Mouse (Mus musculus) monocyte, adult 2 months (primary cell): ENCODE data around the gene Mest.
A peak's percentile ranks its signal among the peaks of the same experiment; 100 is the strongest.

Experiments used
- DNase-seq, 2 experiments: peaks; one replicate each; pipeline ENCODE4 v3.0.0; 2022; ENCODE audit warnings: low spot score in 2 of 2, low read depth in 1 of 2

Gene Mest

DNA sequence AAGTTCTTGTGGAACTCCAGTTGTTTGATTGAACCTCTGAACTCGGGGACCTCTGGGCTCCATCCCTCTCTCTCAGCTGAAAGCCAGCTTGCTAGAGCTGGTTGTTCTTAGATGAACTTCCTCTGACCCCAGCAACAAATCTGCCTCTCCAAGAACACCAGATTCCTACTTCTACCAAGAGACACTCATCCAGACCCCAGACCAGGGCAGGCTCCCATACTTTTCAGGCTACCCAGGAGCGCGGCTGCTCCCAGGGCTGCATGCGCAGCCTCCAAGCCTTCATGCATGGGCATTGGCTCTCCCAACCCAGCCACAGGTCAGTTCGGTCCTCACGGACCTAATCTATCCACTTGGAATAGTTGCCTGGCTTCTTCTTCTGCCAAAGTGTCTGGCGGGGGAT lies at the start of gene Mest:
Gene Mest, plus strand, starts transcription at position 217 of the 400 bp plus-strand sequence.
- no peak for DNase-seq

- DNase-seq = no peak
These were observed 49.4 kb upstream of the Mest start for GRCm38 (mm10) chr6:30673764-30674561.

DNA sequence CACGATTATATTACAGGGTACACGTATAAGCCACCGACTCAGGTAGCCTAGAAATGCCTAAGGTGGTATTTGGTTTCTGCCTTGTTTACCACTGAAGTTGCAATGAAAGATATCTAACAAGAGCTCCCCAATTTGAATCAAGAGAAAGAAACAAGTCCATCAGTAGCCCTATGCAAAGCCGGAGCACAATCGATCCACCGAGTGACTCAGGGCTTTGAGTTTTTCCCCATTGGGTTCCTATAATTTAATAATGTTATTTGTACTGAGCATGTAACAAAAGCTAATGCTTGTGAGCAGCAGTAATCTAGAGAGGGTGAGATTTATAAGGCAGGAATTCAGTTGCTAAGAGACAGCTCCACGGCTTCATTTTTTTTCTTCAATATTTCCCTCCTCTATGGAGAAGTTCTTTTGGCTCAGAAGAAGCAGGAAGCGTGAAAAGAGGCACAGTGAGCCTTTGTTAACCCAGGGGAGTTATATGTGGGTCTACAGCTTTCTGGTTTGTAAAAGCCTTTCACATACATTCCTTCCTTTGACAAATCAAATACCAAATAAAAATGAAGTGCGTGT lies 48.5 kb upstream of the Mest start:
- DNase-seq = no peak

DNA sequence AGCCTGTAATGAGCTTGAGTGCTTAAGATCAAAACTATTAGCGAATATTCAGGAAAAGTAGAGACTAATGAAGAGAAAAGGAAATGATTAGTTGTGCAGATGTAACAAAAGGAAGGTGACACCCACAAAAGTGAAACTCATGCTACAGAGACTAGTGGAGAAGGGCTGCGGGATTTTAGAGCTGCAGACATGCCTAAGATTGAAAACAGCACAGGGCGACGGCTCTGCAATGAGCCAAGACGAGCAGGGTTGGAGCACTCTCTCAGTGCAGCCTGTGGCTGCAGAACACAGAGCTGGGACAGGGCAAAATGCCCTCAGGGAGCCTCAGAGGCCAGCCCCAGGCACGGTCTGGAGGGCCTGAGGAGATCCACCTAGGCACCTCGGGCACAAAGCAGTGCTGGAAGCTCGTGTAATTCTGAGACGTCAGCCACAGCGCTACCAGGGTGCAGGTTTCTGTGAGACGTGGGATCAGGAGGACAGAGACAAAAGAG lies 48.0 kb upstream of the Mest start:
- no peak for DNase-seq

DNA sequence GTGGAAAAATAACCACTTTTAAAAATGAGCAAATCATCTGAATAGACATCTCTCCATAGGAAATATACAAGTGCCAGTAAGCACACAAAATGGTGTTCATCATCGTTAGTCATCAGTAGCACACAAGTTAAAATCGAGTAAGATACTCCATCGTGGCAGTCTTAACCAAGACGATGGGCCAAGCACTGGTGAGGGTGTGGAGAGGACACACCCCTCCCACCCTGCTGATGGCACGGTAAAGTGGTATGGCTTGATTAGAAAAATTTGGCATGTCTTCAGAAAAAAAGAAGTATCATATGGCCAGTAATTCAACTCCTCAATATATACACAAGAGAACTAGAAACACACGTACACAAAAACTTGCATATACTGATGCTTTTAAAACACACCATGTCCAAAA lies 46.8 kb upstream of the Mest start:
- DNase-seq = no peak

GRCm38 (mm10) chr6:30677591-30677990 lies 45.8 kb upstream of the Mest start:
- no peak for DNase-seq

GRCm38 (mm10) chr6:30678482-30678881 lies 44.9 kb upstream of the Mest start:
- no peak for DNase-seq

GRCm38 (mm10) chr6:30679567-30679966 lies 43.8 kb upstream of the Mest start:
- no peak for DNase-seq

- no peak for DNase-seq
These were observed 42.9 kb upstream of the Mest start for GRCm38 (mm10) chr6:30680442-30680841.

- no peak for DNase-seq
These were observed 41.1 kb upstream of the Mest start for GRCm38 (mm10) chr6:30681935-30682900.

DNA sequence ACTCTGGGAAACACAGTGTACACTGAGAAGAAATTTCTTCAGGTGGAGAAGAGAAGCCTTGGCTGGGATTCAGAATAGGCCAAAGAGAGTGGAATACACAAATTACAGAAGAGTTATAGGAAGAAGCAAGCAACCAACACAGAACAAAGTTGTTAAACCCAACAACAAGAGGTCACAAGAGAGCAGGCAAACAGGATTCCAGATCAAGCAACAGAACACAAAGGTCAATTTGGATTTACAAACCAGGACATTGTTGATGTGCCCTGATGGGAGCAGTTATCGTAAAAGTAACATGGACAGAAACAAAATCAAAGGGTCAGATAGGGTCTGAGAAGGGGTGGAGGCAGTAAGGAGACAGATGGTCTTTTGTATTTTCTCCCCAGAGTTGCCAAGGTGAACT lies 38.8 kb upstream of the Mest start:
- DNase-seq = no peak

DNA sequence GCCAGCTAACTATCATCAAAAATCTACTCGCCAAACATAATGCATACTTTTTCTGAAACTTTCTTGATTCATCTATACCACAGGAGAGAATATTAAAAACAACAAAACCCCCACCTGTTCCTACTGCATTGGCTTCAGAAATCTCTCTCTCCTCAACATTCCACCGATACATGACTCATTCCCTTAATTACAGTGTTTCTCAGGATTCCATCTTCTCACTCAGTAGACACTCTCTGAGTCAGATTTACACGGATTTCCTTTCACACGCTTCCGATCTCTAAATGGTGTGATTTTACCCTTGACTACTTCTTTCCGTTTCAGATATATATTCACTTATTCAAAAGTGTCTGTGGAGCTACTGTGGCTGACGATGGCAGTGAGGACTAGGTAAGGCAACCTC lies 36.1 kb upstream of the Mest start:
- no peak for DNase-seq

DNA sequence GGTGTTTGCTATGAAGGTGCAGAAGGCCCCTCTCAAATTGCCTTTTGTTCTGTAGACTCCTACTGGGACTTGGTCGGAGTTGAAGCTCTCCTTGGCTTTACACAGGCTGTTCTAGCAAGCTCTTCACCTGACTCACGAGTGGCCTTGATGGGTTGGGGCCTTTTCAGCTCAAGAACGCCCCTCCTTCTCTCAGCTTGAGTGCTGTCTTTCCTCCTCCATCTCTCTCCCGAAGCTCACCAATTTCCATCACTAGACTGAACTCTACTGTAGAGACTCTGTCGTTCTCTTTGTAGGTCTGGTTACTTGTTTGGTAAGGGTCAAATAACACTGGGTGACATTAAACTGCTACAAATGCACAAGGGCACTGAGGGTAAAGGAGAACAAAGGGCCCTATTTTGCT lies 30.5 kb upstream of the Mest start:
- DNase-seq = no peak

DNA sequence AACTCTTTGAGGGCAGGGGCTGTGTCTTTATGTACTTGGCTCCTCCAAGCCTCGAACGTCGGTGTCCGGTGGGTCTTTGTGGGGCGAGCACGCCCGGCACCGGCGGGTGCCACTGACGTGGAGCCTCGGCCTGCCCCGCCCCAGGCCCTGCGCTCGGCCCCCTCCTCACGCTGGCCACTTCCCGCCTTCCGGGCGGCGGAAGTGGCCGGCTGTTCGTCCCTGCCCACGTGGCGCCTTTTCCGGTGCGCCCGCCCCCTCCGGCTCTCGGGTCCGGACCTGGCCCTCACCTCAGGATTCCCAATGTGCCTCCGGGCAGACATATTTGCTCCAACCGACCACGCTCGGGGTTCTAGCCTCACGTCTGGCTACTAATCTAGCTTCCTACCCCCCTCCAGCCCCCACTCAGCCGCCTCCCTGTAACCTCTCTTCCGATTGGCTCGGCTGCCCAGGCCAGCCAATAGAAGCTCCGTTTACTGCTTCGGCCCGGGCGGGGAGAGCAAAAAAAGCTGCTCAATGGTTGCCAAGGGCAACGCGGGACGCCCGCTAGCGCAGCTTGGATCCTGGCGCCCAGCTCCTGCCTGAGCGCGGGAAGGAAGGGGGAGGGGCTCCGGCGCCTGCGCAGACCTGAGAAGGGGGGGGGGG lies 29.9 kb upstream of the Mest start, which contains the start of gene Cep41:
Gene Cep41, minus strand, starts transcription at position 400 of the 642 bp plus-strand sequence.
- peak; percentile 78 to 89 for DNase-seq

DNA sequence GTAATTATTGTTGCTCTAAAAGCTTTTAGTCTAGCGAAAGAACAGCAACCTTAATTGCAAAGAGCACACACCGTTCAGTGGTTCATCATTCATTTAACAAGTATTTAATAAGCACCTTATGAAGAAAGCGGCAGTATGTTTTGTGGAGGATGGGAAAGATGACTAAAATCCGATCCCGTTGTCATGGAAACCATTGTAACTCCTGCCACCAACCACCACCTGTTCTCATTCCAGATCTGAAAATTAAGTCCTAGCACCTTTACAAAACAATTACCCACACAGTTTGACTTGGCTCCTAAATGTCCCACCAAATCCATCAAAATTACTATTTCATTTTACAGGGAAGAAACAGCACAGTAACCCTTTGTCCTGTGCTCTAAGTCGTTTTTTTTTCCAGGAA lies 29.1 kb upstream of the Mest start:
- DNase-seq = no peak

DNA sequence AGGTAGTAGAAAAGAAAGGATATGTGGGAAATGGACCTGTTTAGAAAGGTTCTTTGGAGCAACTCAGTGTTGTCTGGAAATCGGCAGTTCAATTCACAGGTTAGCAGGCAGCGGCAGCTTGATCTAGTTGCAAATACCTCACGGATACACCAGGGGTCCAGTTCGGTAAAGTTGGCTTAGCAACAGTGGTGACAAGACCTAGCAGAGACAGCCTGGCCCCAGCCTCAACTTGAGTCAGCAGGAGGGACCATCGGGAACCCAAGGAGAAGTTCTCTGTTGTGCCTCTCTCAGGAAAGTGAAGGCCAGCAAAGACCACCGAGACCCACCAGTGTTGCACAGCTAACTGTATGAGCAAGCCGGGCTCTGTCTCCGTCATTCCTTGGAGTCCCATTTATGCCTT lies 28.2 kb upstream of the Mest start:
- no peak for DNase-seq

DNA sequence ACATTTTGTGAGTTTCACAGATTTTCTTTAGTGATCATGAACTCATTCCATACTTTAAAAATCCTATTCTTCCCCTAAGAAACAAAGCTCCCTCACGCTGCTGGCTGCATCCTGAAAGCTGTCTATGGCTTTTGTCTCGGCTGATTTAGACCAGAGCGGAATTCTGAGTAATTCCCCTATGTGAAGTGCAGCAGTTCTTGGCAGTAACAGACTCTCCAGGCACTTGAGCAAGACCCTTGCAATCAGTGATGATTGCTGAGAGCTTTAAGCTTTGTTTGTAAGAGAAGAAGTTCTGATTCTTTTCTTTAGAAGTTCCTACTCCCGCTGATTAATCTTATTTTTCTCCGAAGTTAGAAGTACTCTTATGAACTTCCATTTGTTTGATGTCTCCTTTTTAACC lies 25.9 kb upstream of the Mest start:
- DNase-seq = no peak

DNA sequence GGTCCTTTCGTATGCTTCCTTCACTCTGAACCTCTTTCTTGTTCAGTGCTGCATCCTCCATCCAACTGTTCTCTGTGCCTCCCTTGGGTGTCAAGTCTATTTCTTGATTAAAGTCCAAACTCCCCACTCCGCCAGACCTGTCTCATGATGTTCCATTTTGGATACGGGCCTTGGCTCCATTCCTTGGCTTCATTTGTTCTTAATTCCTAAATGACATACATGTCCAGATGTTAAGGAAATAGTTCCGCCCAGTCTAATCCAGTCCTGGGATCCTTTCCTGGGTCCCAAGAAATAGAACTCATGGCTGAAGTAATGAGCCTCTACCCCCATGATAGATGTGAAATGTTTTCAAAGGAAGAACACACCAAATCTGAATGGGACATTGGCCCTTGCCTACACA lies 25.3 kb upstream of the Mest start:
- no peak for DNase-seq

GRCm38 (mm10) chr6:30700182-30700581 lies 23.2 kb upstream of the Mest start:
- DNase-seq = no peak

DNA sequence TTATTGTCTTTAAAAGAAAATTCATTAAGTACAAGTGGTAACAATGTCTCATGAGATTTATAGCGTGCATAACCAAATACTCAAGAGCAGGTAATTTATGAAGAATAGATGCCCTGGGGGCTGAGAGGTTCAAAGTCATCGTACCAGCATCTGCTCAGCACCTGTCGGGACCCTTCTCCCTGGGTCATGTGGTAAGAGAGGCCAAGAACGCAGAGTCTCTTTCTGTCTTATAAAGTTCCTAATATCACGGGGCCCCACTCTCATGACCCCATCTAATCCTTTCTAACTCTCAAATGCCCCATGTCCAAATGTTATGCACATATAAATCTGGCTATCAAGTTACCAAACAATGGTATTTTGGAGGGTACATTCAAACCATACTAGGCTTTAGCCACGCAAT lies 20.5 kb upstream of the Mest start:
- DNase-seq = no peak

DNA sequence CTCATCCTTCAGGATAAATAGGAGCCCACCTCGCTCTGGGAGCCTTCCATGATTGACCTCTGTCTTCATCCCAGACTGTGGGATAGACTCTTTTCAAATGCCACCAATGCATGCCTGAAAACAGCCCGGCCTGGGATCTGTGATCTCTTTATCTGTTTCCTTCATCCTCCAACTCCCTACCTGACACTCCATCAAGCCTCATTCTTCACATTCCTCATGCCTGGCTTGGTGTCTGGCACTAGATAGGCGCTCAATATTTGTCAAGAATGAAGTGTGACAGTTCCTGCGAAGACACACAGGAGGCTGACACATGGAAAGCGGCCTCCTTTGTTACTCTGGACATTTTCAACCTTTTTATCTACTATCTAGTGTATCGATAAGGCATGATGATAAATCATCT lies 19.9 kb upstream of the Mest start:
- DNase-seq = no peak
